Mouse (Mus musculus): ENCODE data around the gene Olfr2.

- no peak for TF ChIP-seq CTCF (conservative IDR thresholded peaks at IDR 0.05; ENCODE audit: insufficient read depth, insufficient read length, low read depth, low read length)
- TF ChIP-seq POLR2A (IDR thresholded peaks at IDR 0.05; ENCODE audit: low read depth, low read length): no peak
Measured at GRCm38 (mm10) chr7:107044407-107044806, 38.5 kb upstream of the Olfr2 start.

Data from kidney, adult 2 months (tissue).